Mouse (Mus musculus) regulatory T cell (primary cell): Measurements from ENCODE around the gene Dlg2.

Experiments used
- in situ Hi-C: fragments of 300-600 bp; cut with MboI, MseI; formaldehyde crosslinking; loops from one replicate; pipeline ENCODE4 v1.15.1; 2025; ENCODE audit warnings: high pct_unique_total_duplicates

The Dlg2 gene

GRCm38 (mm10) chr7:92164316-92164715 lies 1687.8 kb downstream of the Dlg2 start:
- in situ Hi-C loops = no loop called here

GRCm38 (mm10) chr7:92164875-92165518 lies 1688.5 kb downstream of the Dlg2 start:
- in situ Hi-C loops = no loop called here

GRCm38 (mm10) chr7:92180029-92180428 lies 1703.6 kb downstream of the Dlg2 start:
- in situ Hi-C loops = no loop called here

- in situ Hi-C loops = no loop called here
These were observed 1704.4 kb downstream of the Dlg2 start for GRCm38 (mm10) chr7:92180591-92181587.

GRCm38 (mm10) chr7:92181959-92182612 lies 1705.6 kb downstream of the Dlg2 start:
- in situ Hi-C loops = no loop called here

GRCm38 (mm10) chr7:92184371-92185059 lies 1708.0 kb downstream of the Dlg2 start:
- in situ Hi-C loops = no loop called here

- in situ Hi-C loops = no loop called here
These were observed 1709.9 kb downstream of the Dlg2 start for GRCm38 (mm10) chr7:92186341-92186740.

GRCm38 (mm10) chr7:92189149-92189548 lies 1712.7 kb downstream of the Dlg2 start:
- in situ Hi-C loops = no loop called here

- in situ Hi-C loops = no loop called here
These were observed 1719.5 kb downstream of the Dlg2 start for GRCm38 (mm10) chr7:92196004-92196403.

- in situ Hi-C loops = no loop called here
These were observed 1721.1 kb downstream of the Dlg2 start for GRCm38 (mm10) chr7:92197621-92198020.

- in situ Hi-C loops = no loop called here
These were observed 1722.7 kb downstream of the Dlg2 start for GRCm38 (mm10) chr7:92199131-92199530.

- in situ Hi-C loops = no loop called here
These were observed 1734.2 kb downstream of the Dlg2 start for GRCm38 (mm10) chr7:92210701-92211100.

- in situ Hi-C loops = no loop called here
These were observed 1737.3 kb downstream of the Dlg2 start for GRCm38 (mm10) chr7:92213751-92214150.

GRCm38 (mm10) chr7:92218171-92218570 lies 1741.7 kb downstream of the Dlg2 start:
- in situ Hi-C loops = no loop called here

- in situ Hi-C loops = no loop called here
These were observed 1744.1 kb downstream of the Dlg2 start for GRCm38 (mm10) chr7:92220619-92221018.

GRCm38 (mm10) chr7:92234476-92235202 lies 1758.2 kb downstream of the Dlg2 start:
- in situ Hi-C loops = no loop called here

GRCm38 (mm10) chr7:92235541-92236031 lies 1759.1 kb downstream of the Dlg2 start:
- in situ Hi-C loops = no loop called here

- in situ Hi-C loops = no loop called here
These were observed 1764.4 kb downstream of the Dlg2 start for GRCm38 (mm10) chr7:92240908-92241307.

- in situ Hi-C loops = no loop called here
These were observed 1771.1 kb downstream of the Dlg2 start for GRCm38 (mm10) chr7:92247594-92247993.

- in situ Hi-C loops = no loop called here
These were observed 1772.1 kb downstream of the Dlg2 start for GRCm38 (mm10) chr7:92248619-92249018.

GRCm38 (mm10) chr7:92258148-92258547 lies 1781.7 kb downstream of the Dlg2 start:
- in situ Hi-C loops = no loop called here
